Mouse (Mus musculus): ENCODE data around the gene Gm20458.

Gm20458 gene

GRCm38 (mm10) chr2:164520782-164521181, 60.0 kb downstream of the Gm20458 start:
- in situ Hi-C loops (cut with MboI; ENCODE audit: unreplicated experiment in 2 of 2), result no loop called here

DNA sequence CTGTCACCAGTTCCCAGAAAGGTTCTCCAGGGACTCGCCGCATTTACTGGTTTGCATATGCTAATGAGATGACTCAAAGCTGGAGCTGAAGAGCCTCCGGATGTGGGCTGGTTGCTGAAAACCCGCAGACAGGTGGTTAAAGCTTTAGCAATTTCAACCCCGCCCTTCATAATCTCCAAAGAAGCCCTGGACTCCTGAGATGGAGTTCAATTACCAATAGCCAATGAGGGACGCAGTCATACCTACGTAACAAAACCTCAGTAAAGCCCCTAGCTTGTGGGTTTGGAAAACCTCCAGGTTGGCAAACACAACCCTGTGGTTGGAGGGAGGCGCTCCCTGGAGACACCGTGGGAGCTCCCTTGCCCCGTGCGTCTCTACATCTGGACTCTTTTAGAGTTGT, 61.1 kb downstream of the Gm20458 start:
- in situ Hi-C loops (cut with MboI; ENCODE audit: unreplicated experiment in 2 of 2), result no loop called here

GRCm38 (mm10) chr2:164522280-164522679, 61.5 kb downstream of the Gm20458 start:
- in situ Hi-C loops (cut with MboI; ENCODE audit: unreplicated experiment in 2 of 2), result no loop called here

DNA sequence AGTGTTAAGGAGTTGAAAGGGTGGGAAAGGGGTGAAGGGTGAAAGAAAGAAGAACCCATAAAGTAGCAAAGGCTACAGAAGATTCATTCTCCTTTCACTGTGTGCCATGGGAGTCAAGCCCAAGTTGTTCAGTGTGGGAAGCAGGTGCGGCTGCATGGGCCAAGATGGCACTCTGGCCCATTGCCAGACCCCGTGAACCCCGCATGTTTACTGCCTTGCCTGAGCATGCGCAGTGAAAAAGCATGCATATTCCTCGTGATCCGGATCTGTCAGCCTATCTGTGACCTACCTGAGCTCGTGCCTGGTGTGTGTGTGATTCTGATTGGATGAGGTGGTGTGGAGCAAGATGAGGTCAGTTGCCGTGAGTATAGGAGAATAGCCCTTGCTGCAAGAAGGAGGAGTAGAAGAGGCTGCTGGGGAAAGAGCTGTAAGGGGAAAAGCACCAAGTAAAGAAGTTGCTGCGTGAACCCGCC, 62.6 kb downstream of the Gm20458 start:
- in situ Hi-C loops (cut with MboI; ENCODE audit: unreplicated experiment in 2 of 2), result no loop called here

GRCm38 (mm10) chr2:164528557-164528956, 67.8 kb downstream of the Gm20458 start:
- in situ Hi-C loops (cut with MboI; ENCODE audit: unreplicated experiment in 2 of 2), result no loop called here

DNA sequence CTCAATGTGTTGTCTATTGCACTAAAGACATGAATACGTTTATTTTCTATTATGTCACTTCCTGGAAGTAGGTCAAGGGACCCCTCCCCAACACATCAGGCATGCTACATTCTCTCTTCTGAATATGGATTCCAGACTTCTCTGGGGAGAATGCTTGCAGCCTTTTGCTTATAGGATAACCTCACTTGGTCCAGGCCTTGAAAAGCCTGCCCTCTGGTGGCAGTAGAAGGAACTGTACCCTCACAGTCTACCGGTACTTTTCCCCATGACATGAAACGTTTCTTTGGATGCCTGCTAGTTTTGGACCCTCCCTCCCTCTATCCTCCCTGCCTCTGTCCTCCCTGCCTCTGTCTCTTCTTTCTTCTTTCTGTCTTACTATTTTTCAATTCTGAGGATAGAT, 70.4 kb downstream of the Gm20458 start:
- in situ Hi-C loops (cut with MboI; ENCODE audit: unreplicated experiment in 2 of 2), result loop anchor here in 1 of 2 experiments (10.0 kb wide), 1 partner anchor 194 kb away; no protein-coding TSS in a partner anchor

- in situ Hi-C loops (cut with MboI; ENCODE audit: unreplicated experiment in 2 of 2), result loop anchor here in 1 of 2 experiments (10.0 kb wide), 1 partner anchor 190 kb away; no protein-coding TSS in a partner anchor
Observed at GRCm38 (mm10) chr2:164534315-164534714, 73.5 kb downstream of the Gm20458 start.

GRCm38 (mm10) chr2:164537003-164537402, 76.2 kb downstream of the Gm20458 start:
- in situ Hi-C loops (cut with MboI; ENCODE audit: unreplicated experiment in 2 of 2), result loop anchor here in 1 of 2 experiments (10.0 kb wide), 1 partner anchor 188 kb away; no protein-coding TSS in a partner anchor
